Mouse (Mus musculus) frontal cortex, adult 2 months (tissue): ENCODE measurements at regions not wholly inside any gene's neighbourhood (a gene's known extent, or its start where the extent isn't known, plus 50 kb on each side); places are given as distances from the start of the nearest gene placed in this dataset.
A peak's percentile ranks its signal among the peaks of the same experiment; 100 is the strongest.

Experiments
- DNase-seq, 2 experiments: peaks; one replicate each; pipeline ENCODE4 v3.0.0; 2022; ENCODE audit warnings: low spot score in 1 of 2; ENCODE audit errors: extremely low spot score in 1 of 2

DNA sequence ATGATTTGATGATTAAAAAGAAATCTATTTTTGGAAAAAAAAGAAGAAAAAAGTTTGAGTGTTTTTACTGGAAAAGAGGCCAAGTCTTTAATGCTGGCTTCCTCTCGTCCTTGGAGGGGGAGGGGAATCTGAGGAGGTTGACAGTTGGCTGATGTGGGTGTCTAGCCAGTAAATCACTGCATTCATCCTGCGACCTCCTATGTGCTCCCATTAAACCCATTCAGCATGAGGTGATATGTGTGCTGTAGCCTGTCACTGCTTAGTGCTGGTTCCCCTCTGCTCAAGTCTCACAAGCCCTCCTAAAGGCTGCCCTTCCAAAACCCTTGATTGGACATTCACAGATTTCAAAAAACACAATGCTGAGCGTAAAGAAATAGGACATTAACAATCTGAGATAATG lies 68.7 kb downstream of the Atoh1 start:
- DNase-seq: no peak

DNA sequence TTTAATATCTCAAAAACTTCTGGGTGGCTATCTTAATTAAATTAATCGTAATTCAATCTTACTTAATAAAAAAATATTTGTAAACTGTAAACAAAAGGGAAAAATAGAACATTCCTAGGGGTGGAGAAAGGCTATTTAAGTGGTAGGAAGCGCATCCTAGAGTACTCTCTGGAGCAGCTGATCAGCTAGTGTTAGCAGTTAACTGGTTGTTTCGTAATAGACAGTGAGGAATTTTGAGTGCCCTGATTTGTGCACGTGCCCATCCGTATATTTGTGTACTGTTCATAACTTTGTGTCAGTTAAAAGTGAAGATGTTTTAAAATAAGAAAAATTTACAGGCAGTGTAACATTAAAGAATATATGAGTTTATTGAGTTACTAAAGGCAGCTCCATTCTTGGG lies 69.9 kb downstream of the Atoh1 start:
- DNase-seq: no peak

DNA sequence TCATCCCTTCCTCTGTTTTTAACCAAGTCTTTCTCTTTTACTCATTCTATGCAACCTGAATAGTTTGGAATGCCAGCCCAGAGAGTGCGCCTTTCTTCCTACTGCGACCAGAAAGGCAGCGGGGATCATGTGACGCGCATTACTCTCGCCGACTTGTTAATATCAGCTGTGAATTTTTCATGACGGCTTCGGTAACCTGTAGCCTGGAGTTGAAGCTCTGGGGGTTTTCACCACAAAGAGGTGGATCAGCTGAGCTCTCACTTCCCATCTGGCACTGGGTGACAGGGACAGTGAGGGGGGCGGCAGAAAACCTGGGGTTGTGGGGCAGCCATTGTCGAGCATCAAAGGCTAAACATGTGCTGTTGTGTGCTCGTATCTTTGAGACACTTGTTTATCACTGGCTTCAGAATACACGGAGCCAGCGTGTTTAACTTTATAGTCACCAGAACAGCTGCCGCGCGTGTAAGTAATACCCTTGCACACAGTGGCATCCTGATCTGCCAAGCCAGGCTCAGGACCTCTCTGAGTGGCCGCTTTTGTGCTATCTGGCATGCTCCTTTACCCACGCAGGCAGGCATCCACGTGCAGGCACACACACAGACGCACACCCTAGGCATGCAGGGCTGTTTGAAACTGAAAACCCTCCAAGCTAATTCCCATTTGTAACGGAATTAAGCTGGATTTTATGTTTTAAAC lies 70.5 kb downstream of the Atoh1 start:
- peak in 1 of 2 experiments; percentile 4 for DNase-seq

DNA sequence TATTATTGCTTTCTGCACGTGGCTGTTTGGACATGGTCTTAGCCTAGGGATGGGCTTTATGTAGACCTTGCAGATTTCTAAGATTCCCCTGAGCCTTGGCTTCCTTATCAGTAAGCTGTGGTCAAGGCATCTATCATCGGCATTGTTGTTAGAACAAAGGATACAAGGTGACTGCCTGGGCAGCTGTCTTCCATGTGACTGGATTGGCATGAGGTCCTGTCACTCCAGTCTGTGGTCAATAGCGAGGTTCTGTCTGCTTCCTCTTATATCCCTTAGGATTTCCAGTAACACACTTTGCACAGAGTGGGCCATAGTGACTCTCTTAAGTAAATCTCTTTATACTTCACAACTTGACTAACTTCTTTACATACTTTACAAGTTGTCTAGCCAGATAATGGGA lies 72.0 kb downstream of the Atoh1 start:
- no peak for DNase-seq

DNA sequence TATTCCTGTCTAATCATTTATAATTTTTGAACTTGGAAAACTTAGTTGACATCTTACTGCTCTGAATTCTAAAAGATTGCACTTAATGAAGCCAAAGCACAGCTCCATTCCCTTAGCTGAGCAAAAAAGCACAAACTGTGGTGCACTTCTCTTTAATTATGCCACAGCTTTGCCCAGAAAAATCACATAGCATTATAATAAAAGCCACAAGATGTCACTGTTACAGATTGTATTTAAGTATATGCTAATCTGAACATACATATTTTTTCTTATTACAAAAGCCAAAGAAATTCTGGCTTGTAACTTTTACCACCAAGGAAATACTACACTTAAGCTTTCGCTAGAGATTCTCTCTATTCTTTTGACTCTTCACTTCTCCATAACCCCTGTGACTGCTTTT lies 86.2 kb downstream of the Atoh1 start:
- DNase-seq: peak in 1 of 2 experiments; percentile 25

DNA sequence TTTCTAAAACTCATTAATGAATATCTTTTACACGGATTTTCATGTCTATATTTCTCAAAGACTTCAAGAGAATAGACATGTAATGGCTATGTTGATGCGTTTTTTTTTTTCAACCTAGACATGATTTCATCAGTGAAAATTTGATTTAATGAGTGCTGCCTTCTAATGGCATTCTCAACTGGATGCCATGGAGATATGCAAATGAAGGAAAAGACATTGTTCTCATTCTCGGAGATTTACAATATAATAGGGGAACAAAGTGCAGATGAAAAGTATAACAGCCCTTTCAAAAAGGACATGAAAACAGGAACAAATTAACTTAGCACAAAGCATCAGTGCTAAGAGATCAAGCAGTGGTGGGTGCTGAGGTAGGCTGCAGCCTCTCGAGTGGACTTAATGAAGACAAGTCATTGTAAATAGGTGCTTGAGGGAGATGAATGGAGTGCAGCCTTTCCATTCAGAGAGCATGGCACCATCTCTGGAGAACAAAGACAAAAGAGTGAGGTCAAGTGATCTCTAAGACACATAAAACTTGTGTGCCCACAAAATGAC lies 120.2 kb downstream of the Atoh1 start:
- DNase-seq: no peak

DNA sequence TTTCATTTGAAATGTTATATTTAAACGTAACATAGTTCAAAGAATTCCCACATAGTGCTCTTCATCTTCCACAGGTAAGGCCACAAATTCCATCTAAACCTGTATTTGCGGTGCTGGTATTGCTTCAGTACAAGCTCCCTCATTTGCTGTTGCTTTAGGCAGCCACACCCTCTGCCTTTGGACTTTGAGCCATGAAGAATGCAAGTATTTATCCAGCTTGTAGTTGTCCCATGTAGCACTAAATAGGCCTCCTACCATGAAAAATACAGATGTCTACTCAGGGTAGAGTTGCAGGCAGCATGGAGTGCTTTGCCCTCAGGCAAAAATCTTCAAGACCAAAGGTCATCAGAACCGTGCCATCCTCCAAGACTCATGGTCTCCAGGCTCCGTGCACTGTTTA lies 134.0 kb downstream of the Atoh1 start:
- no peak for DNase-seq

DNA sequence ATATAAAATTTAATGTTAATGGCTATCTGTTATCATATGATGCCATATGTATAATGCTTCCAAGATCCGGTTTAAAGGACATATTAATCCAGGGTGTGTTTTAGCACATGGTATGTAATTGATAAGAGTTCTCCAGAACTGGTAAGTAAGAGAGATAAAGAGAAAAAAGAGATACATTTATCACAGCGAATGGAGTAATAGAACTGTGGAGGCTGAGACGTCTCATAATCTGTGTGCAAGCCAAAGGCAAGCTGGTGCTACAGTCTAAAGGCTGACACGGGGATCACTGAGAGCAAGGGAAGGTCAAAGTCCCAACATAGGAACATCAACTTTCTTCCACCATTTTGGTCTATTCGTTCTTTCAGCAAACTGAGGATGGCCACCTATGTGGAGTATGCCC lies 146.0 kb upstream of the Smarcad1 start:
- no peak for DNase-seq
